Mouse (Mus musculus) MEL (cell line): ENCODE results near the gene Mme. TPM values are rescaled to one million over a fixed set of nuclear protein-coding genes. Genes with fewer than 3 reads are reported as not detected.

Experiments
- DNase-seq: peaks from one replicate; pipeline ENCODE4 v3.0.0; 2011; ENCODE audit warnings: low read depth, low spot score
- H3K27ac ChIP-seq: 2 replicates; pipeline ENCODE4 v1.5.1; 2012; ENCODE audit warnings: low read depth, mild to moderate bottlenecking, control low read depth, low read length, moderate library complexity; ENCODE audit not compliant: control insufficient read depth
- H3K27me3 ChIP-seq, 2 experiments: fragments of 150-350 bp in 1 of 2; sonication (generic) in 1 of 2; 2 replicates each; pipeline ENCODE4 v1.6.1; 2012; ENCODE audit warnings: low read length in 2 of 2, mild to moderate bottlenecking in 2 of 2, improper control_type of control experiment in 1 of 2, moderate library complexity in 1 of 2; ENCODE audit not compliant: insufficient read depth in 2 of 2, control insufficient read depth in 1 of 2
- H3K36me3 ChIP-seq, 2 experiments: 2 replicates each; pipeline ENCODE4 v1.6.1; 2012 to 2014; ENCODE audit warnings: low read length in 2 of 2, improper control_type of control experiment in 1 of 2, inconsistent platforms in 1 of 2, mild to moderate bottlenecking in 1 of 2; ENCODE audit not compliant: insufficient read depth in 2 of 2, control insufficient read depth in 1 of 2
- H3K4me1 ChIP-seq, 2 experiments: fragments of 150-350 bp in 1 of 2; sonication (generic) in 1 of 2; 2 replicates each; pipeline ENCODE4 v1.6.1; 2012; ENCODE audit warnings: low read length in 2 of 2, improper control_type of control experiment in 1 of 2, mild to moderate bottlenecking in 1 of 2; ENCODE audit not compliant: insufficient read depth in 2 of 2, control insufficient read depth in 1 of 2
- H3K4me3 ChIP-seq, 2 experiments: fragments of 150-350 bp in 1 of 2; sonication (generic) in 1 of 2; 2 replicates each; pipeline ENCODE4 v1.5.1; 2012; ENCODE audit warnings: low read depth in 2 of 2, low read length in 2 of 2, mild to moderate bottlenecking in 2 of 2, moderate library complexity in 2 of 2, control low read depth in 1 of 2, improper control_type of control experiment in 1 of 2; ENCODE audit not compliant: control insufficient read depth in 1 of 2, insufficient read depth in 1 of 2
- H3K79me2 ChIP-seq: 2 replicates; pipeline ENCODE4 v1.6.1; 2012; ENCODE audit warnings: mild to moderate bottlenecking, low read length, moderate library complexity; ENCODE audit not compliant: control insufficient read depth, poor library complexity, insufficient read depth
- H3K9ac ChIP-seq: 2 replicates; pipeline ENCODE4 v1.6.1; 2012; ENCODE audit warnings: low read depth, mild to moderate bottlenecking, control low read depth, low read length, moderate library complexity; ENCODE audit not compliant: control insufficient read depth, poor library complexity, severe bottlenecking
- H3K9me3 ChIP-seq: fragments of 150-350 bp; sonication (generic); replicated peaks from 2 replicates; pipeline ENCODE4 v1.6.1; 2012; ENCODE audit warnings: mild to moderate bottlenecking, low read length, improper control_type of control experiment, moderate library complexity; ENCODE audit not compliant: insufficient read depth
- BHLHE40 ChIP-seq: IDR thresholded peaks from 2 replicates; pipeline ENCODE4 v1.6.1; 2012; ENCODE audit warnings: low read depth, mild to moderate bottlenecking, inconsistent platforms, low read length, improper control_type of control experiment, borderline replicate concordance
- CHD1 ChIP-seq: IDR thresholded peaks from 2 replicates; pipeline ENCODE4 v1.6.1; 2012; ENCODE audit warnings: low read depth, mild to moderate bottlenecking, inconsistent platforms, low read length, improper control_type of control experiment
- CTCF ChIP-seq, 3 experiments: IDR thresholded peaks in 2 of 3; conservative IDR thresholded peaks in 1 of 3; 2 replicates each; pipeline ENCODE4 v1.5.1; 2011 to 2012; ENCODE audit warnings: low read length in 3 of 3, low read depth in 2 of 3, mild to moderate bottlenecking in 2 of 3, improper control_type of control experiment in 1 of 3, inconsistent platforms in 1 of 3, mixed read lengths in 1 of 3, moderate library complexity in 1 of 3; ENCODE audit not compliant: control insufficient read depth in 1 of 3, insufficient read depth in 1 of 3, poor library complexity in 1 of 3, severe bottlenecking in 1 of 3
- EP300 ChIP-seq, 2 experiments: IDR thresholded peaks; 2 replicates each; pipeline ENCODE4 v1.6.1; 2011; ENCODE audit warnings: improper control_type of control experiment in 2 of 2, low read length in 2 of 2, low read depth in 1 of 2, mild to moderate bottlenecking in 1 of 2
- ETS1 ChIP-seq: IDR thresholded peaks from 2 replicates; pipeline ENCODE4 v1.6.1; 2012; ENCODE audit warnings: low read depth, mild to moderate bottlenecking, inconsistent platforms, low read length, improper control_type of control experiment, moderate library complexity
- JUND ChIP-seq: IDR thresholded peaks from 2 replicates; pipeline ENCODE4 v1.6.1; 2011; ENCODE audit warnings: low read depth, mild to moderate bottlenecking, improper control_type of control experiment, low read length
- KAT2A ChIP-seq: conservative IDR thresholded peaks from 2 replicates; pipeline ENCODE4 v1.6.1; 2012; ENCODE audit warnings: low read depth, low read length, improper control_type of control experiment, inconsistent platforms
- MAFK ChIP-seq: IDR thresholded peaks from 2 replicates; pipeline ENCODE4 v1.6.1; 2011; ENCODE audit warnings: low read depth, mild to moderate bottlenecking, low read length, improper control_type of control experiment, borderline replicate concordance
- MAZ ChIP-seq: IDR thresholded peaks from 2 replicates; pipeline ENCODE4 v1.6.1; 2012; ENCODE audit warnings: low read depth, mild to moderate bottlenecking, inconsistent platforms, low read length, improper control_type of control experiment
- MEF2A ChIP-seq: IDR thresholded peaks from 2 replicates; pipeline ENCODE4 v1.6.1; 2014; ENCODE audit warnings: low read depth, mild to moderate bottlenecking, inconsistent platforms, low read length, improper control_type of control experiment; ENCODE audit not compliant: poor library complexity, insufficient replicate concordance, severe bottlenecking; ENCODE audit errors: extremely low read depth
- MXI1 ChIP-seq: IDR thresholded peaks from 2 replicates; pipeline ENCODE4 v1.6.1; 2011; ENCODE audit warnings: mild to moderate bottlenecking, low read depth, low read length, improper control_type of control experiment
- MYB ChIP-seq: IDR thresholded peaks from 2 replicates; pipeline ENCODE4 v1.6.1; 2011; ENCODE audit warnings: mild to moderate bottlenecking, low read depth, low read length, improper control_type of control experiment
- NRF1 ChIP-seq: IDR thresholded peaks from 2 replicates; pipeline ENCODE4 v1.6.1; 2014; ENCODE audit warnings: low read depth, mild to moderate bottlenecking, inconsistent platforms, low read length, improper control_type of control experiment, moderate library complexity; ENCODE audit not compliant: poor library complexity, insufficient read depth, severe bottlenecking
- POLR2A ChIP-seq, 2 experiments: IDR thresholded peaks; 2 replicates each; pipeline ENCODE4 v1.6.1; 2011 to 2012; ENCODE audit warnings: low read length in 2 of 2, mild to moderate bottlenecking in 2 of 2, control low read depth in 1 of 2, improper control_type of control experiment in 1 of 2, low read depth in 1 of 2, moderate library complexity in 1 of 2; ENCODE audit not compliant: control insufficient read depth in 1 of 2, insufficient read depth in 1 of 2, poor library complexity in 1 of 2
- RAD21 ChIP-seq: IDR thresholded peaks from 2 replicates; pipeline ENCODE4 v1.6.1; 2011; ENCODE audit warnings: mild to moderate bottlenecking, low read depth, low read length, improper control_type of control experiment
- SMC3 ChIP-seq: IDR thresholded peaks from 2 replicates; pipeline ENCODE4 v1.6.1; 2011; ENCODE audit warnings: low read depth, low read length, improper control_type of control experiment
- TAL1 ChIP-seq: IDR thresholded peaks from 2 replicates; pipeline ENCODE4 v1.6.1; 2012; ENCODE audit warnings: mild to moderate bottlenecking, inconsistent platforms, low read length, moderate library complexity, mixed read lengths
- TBP ChIP-seq: IDR thresholded peaks from 2 replicates; pipeline ENCODE4 v1.8.0; 2011; ENCODE audit warnings: low read depth, low read length, improper control_type of control experiment
- TCF12 ChIP-seq: IDR thresholded peaks from 2 replicates; pipeline ENCODE4 v1.6.1; 2014; ENCODE audit warnings: low read depth, mild to moderate bottlenecking, inconsistent platforms, low read length, improper control_type of control experiment, moderate library complexity
- UBTF ChIP-seq: IDR thresholded peaks from 2 replicates; pipeline ENCODE4 v1.6.1; 2012; ENCODE audit warnings: low read depth, mild to moderate bottlenecking, inconsistent platforms, low read length, improper control_type of control experiment, moderate library complexity, borderline replicate concordance; ENCODE audit not compliant: insufficient read depth
- ZC3H11A ChIP-seq: IDR thresholded peaks from 2 replicates; pipeline ENCODE4 v1.6.1; 2012; ENCODE audit warnings: low read depth, mild to moderate bottlenecking, inconsistent platforms, low read length, improper control_type of control experiment
- ZKSCAN1 ChIP-seq: IDR thresholded peaks from 2 replicates; pipeline ENCODE4 v1.6.1; 2012; ENCODE audit warnings: low read depth, mild to moderate bottlenecking, inconsistent platforms, low read length, improper control_type of control experiment, moderate library complexity
- ZNF384 ChIP-seq: IDR thresholded peaks from 2 replicates; pipeline ENCODE4 v1.6.1; 2012; ENCODE audit warnings: low read depth, mild to moderate bottlenecking, inconsistent platforms, low read length, improper control_type of control experiment
- polyA plus RNA-seq, 2 experiments: library from polyadenylated mRNA; stranded (reverse) in 1 of 2; unstranded in 1 of 2; fragments of >175 nt in 1 of 2; fragments of >200 nt in 1 of 2; gene quantifications; 2 replicates each; pipeline versions ENCODE4 v1.2.1 to v1.2.4; 2012; ENCODE audit warnings: low replicate concordance in 2 of 2, low read depth in 1 of 2; ENCODE audit not compliant: insufficient read length in 2 of 2, insufficient read depth in 1 of 2, missing spikeins in 1 of 2
- total RNA-seq: library from RNA; depleted of rRNA; stranded (reverse); fragments of 300-350 nt; gene quantifications from 2 replicates; pipeline ENCODE4 v1.2.3, GENCODE M21; 2012; rRNA removed

The Mme gene
- total RNA-seq (not detected in 2 replicates), polyA plus RNA-seq (not detected)

DNA sequence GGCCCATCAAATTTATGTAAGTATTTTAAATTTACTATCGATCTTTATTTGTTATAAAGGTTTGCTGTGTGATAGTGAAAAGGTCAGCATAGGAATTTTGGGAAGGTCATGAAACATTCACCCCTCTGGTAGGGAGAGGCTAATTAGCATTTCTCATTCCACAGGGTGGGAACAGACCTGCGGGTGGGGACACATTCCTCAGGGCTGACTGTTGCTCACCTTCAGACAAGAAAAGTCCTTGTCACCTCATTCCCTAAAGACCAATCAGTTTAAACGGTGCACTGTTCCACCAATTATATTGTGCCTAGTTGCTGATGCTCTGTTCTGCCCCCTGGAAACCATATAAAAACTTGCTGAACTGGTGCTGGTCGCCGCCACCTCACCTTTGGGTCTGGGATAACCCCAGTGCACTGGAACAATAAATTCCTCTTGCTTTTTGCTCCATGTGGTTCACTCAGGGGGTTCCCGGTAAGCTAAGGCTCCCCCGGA, at the start of gene Mme:
Gene Mme, plus strand, starts transcription at position 439 of the 489 bp plus-strand sequence.
- no peak within 1 kb of the TSS for H3K27ac ChIP-seq
- no peaks in the 10 kb centered on the region; a peak in 1 of 4 replicates for H3K27me3 ChIP-seq
- TF ChIP-seq MXI1 (no peak), MAFK (no peak), BHLHE40 (no peak), NRF1 (no peak), TCF12 (no peak), CHD1 (no peak), ETS1 (no peak), EP300 (IDR thresholded peaks at IDR 0.05; ENCODE audit: low read depth in 1 of 2, low read length in 2 of 2) (no peak)
- no peak within 1 kb of the TSS for H3K4me3 ChIP-seq
- no peak within 1 kb of the TSS for H3K9ac ChIP-seq
- no peaks in the 10 kb centered on the region for H3K36me3 ChIP-seq
- H3K79me2 ChIP-seq = no peaks in the 10 kb centered on the region
- DNase-seq = no peak
- H3K9me3 ChIP-seq = no peaks in the 10 kb centered on the region
- no peaks in the 10 kb centered on the region for H3K4me1 ChIP-seq

DNA sequence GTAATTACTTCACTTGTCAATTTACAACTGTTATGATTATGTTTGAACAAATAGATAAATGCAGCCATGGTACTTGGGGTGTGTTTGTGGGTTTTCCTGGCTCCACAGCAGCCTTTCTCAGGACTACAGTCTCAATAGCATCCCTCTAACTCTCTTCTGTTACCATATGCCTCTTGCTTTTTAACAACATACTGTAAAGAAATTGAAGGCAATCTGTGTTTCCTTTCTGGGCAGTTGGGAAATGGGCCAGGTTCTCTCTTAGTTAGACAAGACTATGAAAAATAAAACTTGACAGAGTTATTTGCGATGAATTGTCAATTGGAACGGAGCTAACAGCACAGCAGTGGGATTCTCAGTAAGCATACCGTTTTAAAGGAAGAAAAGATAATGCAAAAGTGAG, 44.8 kb upstream of the Mme start:
- TF ChIP-seq UBTF (no peak), TBP (no peak), MEF2A (no peak), MYB (no peak), ZNF384 (no peak), TCF12 (no peak), ZKSCAN1 (no peak), POLR2A (IDR thresholded peaks at IDR 0.05; ENCODE audit: control insufficient read depth in 1 of 2, insufficient read depth in 1 of 2, low read depth in 1 of 2, low read length in 2 of 2, poor library complexity in 1 of 2) (no peak), KAT2A (no peak), MAZ (no peak), RAD21 (no peak), TAL1 (no peak), CTCF (IDR thresholded peaks at IDR 0.05 in 2 of 3, conservative IDR thresholded peaks at IDR 0.05 in 1 of 3; ENCODE audit: control insufficient read depth in 1 of 3, insufficient read depth in 1 of 3, low read depth in 2 of 3, low read length in 3 of 3, poor library complexity in 1 of 3, severe bottlenecking in 1 of 3) (no peak), ZC3H11A (no peak), JUND (no peak), SMC3 (no peak)
- no peak overlapping the region for H3K27ac ChIP-seq
- DNase-seq = no peak
- H3K79me2 ChIP-seq = no peaks in the 10 kb centered on the region
- H3K4me1 ChIP-seq = peaks cover 0 to 2% of the 10 kb centered on the region in 2 experiments; a peak in 1 of 4 replicates
- H3K36me3 ChIP-seq = peaks cover 0 to 15% of the 10 kb centered on the region in 2 experiments; a peak in 2 of 4 replicates
- no peaks in the 10 kb centered on the region for H3K9me3 ChIP-seq
- no peak overlapping the region for H3K9ac ChIP-seq
- no peaks in the 10 kb centered on the region for H3K27me3 ChIP-seq
- H3K4me3 ChIP-seq = no peak overlapping the region
